Mouse (Mus musculus) urinary bladder, postnatal 4 days (tissue): Measurements from ENCODE around the gene Sestd1.

Experiments used
- DNase-seq, 2 experiments: peaks; one replicate each; pipeline ENCODE4 v3.0.0; 2021 to 2022; ENCODE audit warnings: low spot score in 2 of 2

The Sestd1 gene

GRCm38 (mm10) chr2:77280512-77281409, at the start of gene Sestd1:
Gene Sestd1, minus strand, starts transcription at chr2:77280592.
- peak; percentile 61 to 74 for DNase-seq

DNA sequence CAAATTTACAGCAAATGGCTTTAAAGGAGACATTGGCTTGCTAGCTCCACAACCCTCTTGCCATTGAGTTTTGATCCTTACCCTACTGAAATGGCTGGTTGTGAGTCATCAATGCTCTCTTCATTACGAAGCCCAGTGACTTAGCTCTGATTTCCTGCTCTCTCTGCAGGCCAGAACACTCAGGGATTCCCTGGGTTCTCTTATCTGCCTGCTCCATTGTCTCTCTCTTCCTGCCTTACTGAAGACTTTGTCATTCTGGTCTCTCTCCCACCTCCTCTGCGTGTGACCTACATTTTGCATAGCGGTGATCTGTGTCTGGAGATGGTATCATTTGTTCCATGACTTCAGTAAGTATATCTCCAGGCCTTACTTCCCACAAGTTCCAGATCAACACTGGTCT, 46.9 kb upstream of the Sestd1 start:
- DNase-seq, result no peak

DNA sequence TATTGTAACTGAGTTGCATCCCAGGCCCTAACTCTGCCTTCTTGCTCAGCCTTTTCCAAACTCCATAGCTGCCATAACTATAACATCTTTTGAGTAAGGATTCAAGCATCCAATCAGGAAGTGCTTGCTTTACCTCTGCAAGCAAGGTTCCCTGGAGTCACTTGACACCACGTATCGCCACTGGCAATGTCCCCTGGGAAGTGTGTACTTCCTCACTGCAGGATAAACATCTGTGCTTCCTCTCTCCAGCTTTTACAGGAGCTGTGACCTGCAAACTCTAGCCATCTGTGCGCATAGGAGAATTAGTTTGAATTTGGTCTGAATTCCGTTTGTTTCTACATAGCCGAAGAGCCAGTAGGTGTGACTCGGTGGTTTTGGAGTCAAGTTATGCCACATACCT, 43.3 kb upstream of the Sestd1 start:
- no peak for DNase-seq

GRCm38 (mm10) chr2:77323156-77323555, 42.8 kb upstream of the Sestd1 start:
- DNase-seq, result no peak

- no peak for DNase-seq
Measured at GRCm38 (mm10) chr2:77319196-77319595, 38.8 kb upstream of the Sestd1 start.

- no peak for DNase-seq
Measured at GRCm38 (mm10) chr2:77316961-77317360, 36.6 kb upstream of the Sestd1 start.

DNA sequence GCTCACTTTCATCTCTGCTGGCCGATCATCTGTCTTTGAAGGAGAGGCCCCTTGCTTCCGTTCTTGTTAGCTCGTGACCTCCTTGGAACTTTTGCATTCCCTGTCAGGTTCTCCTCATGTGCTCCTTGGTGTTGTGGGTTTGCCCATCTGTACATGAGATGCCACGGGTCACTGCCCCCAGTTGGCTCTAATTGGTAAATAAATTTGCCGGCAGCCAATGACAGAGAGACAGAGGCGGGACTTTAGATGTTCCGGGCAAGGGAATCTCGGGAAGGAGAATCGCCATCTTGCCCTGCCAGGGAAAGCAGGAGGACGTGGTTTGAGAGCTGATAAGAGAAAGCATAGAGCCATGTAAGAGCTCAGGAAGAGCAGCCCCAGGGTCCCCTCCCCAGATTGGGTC, 33.5 kb upstream of the Sestd1 start:
- no peak for DNase-seq

GRCm38 (mm10) chr2:77312616-77313015, 32.2 kb upstream of the Sestd1 start:
- no peak for DNase-seq

DNA sequence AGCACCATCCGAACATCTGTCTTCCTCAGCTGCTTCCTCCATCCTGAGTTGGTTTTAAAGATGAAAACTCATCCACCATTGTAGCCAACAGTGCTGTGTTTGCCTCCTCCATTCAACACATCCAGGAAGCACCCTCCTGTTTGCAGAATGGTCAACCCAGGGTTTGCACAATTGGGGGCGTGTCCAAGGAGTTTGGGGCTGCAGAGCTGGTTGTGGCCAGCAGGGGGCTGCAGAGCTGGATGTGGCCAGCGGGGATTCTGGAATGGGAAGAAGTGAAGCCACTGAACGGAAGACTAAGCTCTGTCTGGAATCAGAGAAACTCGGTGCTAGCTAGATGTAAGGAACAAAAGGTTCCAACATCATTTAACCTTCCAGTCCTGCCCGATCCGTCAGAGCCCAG, 28.9 kb upstream of the Sestd1 start:
- peak in 1 of 2 experiments; percentile 63 for DNase-seq

DNA sequence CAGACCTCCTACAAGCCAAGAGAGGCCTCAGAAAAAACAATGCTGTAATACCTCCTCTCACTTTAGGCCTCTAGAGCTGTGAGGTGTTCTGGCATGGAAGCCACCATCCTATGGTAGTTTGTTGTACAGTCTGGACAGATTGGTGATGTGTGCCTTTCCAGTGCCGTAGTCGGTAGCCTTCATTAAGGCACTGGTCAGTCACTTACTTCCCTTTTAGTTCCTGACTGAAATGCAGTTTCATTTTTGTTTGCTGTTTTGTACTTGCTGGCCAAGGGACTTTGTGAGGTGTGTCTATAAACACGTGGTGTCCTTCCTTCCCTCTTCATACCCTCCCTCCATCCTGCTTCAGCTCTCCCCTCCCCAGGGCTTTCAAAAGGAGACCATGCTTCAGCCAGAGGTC, 24.1 kb upstream of the Sestd1 start:
- no peak for DNase-seq

DNA sequence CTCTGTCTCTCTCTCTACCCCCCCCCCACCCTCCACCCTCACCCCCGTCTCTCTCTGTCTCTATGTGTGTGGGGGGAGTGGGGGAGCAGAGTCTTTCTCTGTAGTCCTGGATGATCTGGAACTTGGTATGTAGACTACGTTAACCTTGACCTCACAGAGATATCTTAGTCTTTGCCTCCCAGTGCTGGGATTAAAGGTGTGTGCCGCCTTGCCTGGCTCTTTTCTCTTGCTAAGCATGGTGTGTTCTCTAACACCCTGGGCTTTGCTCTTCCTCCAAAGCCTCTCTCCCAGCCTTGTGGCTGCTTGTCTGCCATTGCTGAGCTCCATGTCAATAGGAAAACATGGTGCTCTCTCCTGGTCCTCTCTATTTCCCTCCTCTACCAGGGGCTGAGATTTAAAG, 23.3 kb upstream of the Sestd1 start:
- DNase-seq, result no peak

GRCm38 (mm10) chr2:77302655-77303348, 22.4 kb upstream of the Sestd1 start:
- no peak for DNase-seq

- no peak for DNase-seq
Measured at GRCm38 (mm10) chr2:77301687-77302389, 21.4 kb upstream of the Sestd1 start.

DNA sequence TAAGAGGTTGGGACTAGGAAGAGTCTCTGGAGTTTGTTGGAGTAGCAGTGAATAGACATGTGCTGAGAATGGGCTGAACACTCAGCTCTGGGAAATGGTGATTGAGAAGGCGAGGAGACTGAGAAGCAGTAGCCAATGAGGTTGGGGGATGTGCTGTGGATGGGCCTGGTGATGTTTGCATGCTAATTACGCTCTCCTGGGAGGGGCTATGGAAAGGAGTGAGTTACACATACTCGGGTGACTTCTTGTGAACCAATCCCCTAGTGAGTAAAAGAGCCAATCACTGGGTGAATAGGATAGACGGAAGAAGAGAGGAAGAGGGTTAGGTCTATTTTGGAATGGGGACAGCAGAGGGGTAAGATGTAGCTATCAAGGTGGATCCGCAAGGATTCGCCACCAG, 9.3 kb upstream of the Sestd1 start:
- no peak for DNase-seq

- DNase-seq, result no peak
Measured at GRCm38 (mm10) chr2:77286755-77287154, 6.4 kb upstream of the Sestd1 start.

GRCm38 (mm10) chr2:77284281-77284899, 4.0 kb upstream of the Sestd1 start:
- DNase-seq, result no peak

- peak in 1 of 2 experiments; percentile 26 for DNase-seq
Measured at GRCm38 (mm10) chr2:77279861-77280511, 406 bp downstream of the Sestd1 start.

GRCm38 (mm10) chr2:77277272-77277671, 3.1 kb downstream of the Sestd1 start:
- no peak for DNase-seq

DNA sequence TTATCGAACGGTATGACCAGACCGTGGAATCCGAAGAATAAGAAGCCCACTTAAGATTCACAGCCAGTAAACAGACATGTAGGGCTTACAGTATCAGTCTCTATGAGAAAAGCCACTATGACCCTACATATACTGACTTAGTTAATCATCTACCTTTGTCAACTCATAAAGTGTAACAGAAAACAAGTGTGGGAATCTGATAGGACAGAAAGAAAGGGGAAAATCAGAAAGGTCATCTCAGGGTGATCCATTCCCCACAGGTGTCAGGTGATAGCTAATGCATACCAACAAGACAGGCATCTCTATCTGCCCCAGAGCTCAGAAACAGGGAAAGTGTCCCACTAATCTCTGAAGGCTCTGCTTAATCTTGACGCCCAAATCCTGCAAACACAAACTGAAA, 4.5 kb downstream of the Sestd1 start:
- no peak for DNase-seq

GRCm38 (mm10) chr2:77274976-77275641, 5.3 kb downstream of the Sestd1 start:
- no peak for DNase-seq

DNA sequence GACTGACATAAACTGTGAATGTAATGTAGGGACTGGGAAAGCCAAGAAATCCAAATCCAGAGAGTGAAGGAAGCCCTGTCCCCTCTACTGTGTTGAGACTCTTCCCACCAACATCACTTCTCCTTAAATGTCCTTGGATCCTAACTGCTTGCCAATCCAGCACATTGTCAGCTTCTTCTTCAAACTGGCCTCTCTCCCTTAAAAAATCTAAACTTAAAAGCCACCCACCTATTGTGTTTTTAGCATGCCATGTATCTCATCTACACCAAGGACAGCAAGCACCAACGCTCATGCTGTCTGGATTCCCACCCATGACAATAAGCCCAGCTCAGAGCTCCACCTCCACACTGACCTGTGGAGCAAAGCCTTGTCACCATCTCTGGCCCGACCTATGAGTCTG, 7.4 kb downstream of the Sestd1 start:
- DNase-seq, result no peak
